Mouse (Mus musculus) bone marrow, adult 2 months (tissue): ENCODE data around the gene Ddx39b.

Experiments
- CTCF ChIP-seq: fragments of 200-500 bp; IDR thresholded peaks from 2 replicates; pipeline ENCODE4 v1.5.1; 2011; ENCODE audit warnings: low read length, control low read depth; ENCODE audit not compliant: control insufficient read depth, insufficient read depth
- POLR2A ChIP-seq: fragments of 200-500 bp; IDR thresholded peaks from 2 replicates; pipeline ENCODE4 v1.6.1; 2011; ENCODE audit warnings: low read depth, mild to moderate bottlenecking, control low read depth, low read length, borderline replicate concordance; ENCODE audit not compliant: control insufficient read depth

DNA sequence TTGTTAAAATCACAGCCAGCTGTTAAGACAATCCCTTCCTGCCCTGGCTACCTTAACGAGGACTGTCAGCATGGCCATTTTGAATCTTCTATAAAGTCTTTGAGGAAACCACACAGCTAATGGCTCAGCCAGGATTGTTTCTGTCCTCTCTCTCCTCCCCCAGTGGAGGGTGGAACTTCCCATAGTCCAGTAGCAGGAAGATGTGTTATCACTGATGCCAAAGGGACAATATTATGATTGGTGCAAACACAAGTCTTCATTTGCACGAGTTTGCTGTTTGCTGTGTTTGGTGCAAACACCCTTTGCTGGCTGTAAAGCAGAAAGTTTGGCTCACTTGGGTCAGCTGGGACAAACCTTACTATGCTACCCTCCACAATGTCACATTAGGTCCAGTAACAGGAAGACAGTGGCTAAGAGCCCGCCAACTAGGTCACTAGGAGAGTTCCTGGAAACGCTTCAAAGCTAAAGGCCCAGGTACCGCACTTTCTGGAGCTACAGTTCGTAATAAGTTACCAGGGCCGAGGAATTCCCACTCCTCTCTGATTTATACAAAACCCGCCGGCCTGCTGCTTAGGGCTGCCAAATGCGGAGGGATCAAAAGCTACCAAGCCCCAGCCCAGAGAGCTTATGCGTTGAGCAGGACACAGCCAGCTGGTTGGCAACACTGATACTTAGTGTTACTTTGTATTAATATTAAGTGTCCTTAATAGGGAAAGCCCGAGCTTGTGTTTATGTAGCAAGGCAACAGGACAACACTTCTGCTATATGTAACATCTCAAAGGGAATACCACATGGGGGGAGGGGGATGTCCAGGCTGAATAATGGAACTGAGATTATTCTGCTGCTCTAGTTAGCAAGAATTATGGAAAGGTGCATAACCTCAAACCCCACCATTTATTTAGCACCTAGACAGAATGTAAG, 902 bp upstream of the Ddx39b start:
- TF ChIP-seq CTCF = no peak
- no peak for TF ChIP-seq POLR2A
